Mouse (Mus musculus) layer of hippocampus, adult 9-11 months (tissue): ENCODE measurements around the gene Psors1c2.

Experiments used
- DNase-seq: peaks from one replicate; pipeline ENCODE4 v3.0.0; 2022

Gene Psors1c2

GRCm38 (mm10) chr17:35567150-35567549 lies 34.1 kb downstream of the Psors1c2 start, which contains the start of gene 2300002M23Rik:
Gene 2300002M23Rik (plus strand): TSS chr17:35567450.
- DNase-seq, result no peak

DNA sequence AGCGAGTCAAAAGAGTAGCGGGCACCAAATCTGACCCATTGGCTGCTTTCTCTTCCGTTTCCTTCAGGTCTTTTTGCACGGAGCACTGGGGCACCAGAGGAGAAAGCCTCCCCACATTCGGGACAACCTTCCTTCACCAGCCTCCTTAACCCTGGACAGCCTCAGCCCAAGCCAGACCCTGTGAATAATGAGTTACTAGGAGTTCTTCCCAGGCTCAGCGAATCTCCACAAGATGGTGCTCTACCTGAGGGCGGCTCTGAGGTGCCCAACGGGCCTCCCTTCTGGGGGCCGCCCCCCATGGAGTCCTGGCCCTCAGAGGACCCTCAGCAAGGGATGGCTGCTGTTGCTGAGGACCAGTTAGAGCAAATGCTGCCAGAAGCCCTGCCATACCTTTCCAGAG lies 34.8 kb downstream of the Psors1c2 start:
- DNase-seq, result no peak

GRCm38 (mm10) chr17:35569091-35569944 lies 36.3 kb downstream of the Psors1c2 start:
- DNase-seq, result no peak

DNA sequence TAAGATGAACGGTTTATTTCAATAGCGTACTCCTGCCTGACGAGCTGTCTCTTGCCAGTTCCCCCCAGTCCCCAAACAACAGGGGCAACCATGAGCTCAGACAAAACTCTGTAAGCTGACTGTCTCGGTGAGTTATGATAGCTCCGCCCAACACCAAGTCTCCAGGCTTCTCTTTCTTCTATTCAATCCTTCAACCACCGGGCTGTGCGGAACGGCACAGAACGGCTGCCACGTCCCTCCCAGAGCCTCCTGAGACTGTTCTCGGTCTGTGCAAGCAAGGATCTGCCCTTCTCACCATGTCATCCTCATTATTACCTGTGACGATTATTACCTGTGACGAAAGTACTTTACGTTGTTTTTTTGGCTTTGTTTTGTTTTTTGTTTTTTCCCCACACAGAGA lies 37.8 kb downstream of the Psors1c2 start:
- DNase-seq, result no peak

DNA sequence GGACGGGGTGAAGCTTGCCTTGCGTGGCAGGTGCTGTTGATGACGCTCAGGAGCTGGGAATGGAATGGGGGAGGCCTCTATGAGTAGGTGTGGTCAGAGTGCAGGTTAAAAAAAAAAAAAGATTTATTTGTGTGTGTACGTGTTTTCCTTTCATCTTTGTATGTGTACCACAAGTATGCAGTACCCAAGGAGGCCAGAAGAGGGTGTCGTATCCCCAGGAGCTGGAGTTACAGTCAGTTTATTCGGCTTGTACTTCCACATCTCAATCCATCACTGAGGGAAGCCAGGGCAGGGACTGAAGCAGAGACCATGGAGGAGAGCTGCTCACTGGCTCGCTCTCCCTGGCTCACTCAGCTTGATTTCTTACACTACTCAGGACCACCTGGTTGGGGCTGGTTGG lies 38.5 kb downstream of the Psors1c2 start:
- no peak for DNase-seq

- peak; percentile 55 for DNase-seq
These were observed 45.2 kb downstream of the Psors1c2 start for GRCm38 (mm10) chr17:35578211-35578610.

- no peak for DNase-seq
These were observed 49.9 kb downstream of the Psors1c2 start for GRCm38 (mm10) chr17:35582900-35583299.
